Mouse (Mus musculus): ENCODE measurements around the gene Cdk14. TPM values are rescaled to one million over a fixed set of nuclear protein-coding genes. Genes with fewer than 3 reads are reported as not detected.

Gene Cdk14
- total RNA-seq, 1 experiment = 3.5 TPM

DNA sequence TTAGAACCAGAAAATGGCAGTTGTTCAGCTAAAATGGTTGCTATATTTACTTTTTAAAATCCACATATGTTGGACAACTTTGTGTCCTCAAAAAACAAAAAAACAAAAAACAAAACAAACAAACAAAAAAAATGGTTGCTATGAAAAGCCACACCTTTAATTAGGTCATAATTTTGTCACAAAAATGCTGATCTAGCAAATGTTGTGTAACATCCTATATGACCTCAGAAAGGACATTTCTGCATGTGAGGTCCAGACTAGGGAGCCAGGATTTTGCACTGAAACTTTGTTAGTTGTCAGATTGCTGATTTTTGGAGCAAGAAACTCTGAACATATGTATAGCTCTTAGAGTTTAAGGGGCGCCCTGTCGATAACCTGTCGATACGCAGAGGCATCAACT lies 3.0 kb upstream of the Cdk14 start:
- peak; percentile 80 for TF ChIP-seq MAFK (IDR thresholded peaks at IDR 0.05; ENCODE audit: insufficient read depth, low read depth, low read length)
- no peak for TF ChIP-seq HCFC1 (IDR thresholded peaks at IDR 0.05; ENCODE audit: borderline replicate concordance, insufficient read depth, low read length)
- Histone ChIP-seq H3K27ac (ENCODE audit: insufficient read depth, low read depth, low read length, poor library complexity, severe bottlenecking) (no peak overlapping the region), H3K9ac (ENCODE audit: insufficient read depth, low read depth, low read length, poor library complexity, severe bottlenecking) (no peak overlapping the region), H3K4me1 (ENCODE audit: control insufficient read depth in 2 of 2, insufficient read depth in 2 of 2, low read length in 2 of 2, poor library complexity in 1 of 2) (no peaks in the 10 kb centered on the region), H3K9me3 (ENCODE audit: control insufficient read depth, insufficient read depth, low read depth, low read length) (no peaks in the 10 kb centered on the region), H3K36me3 (ENCODE audit: control insufficient read depth, insufficient read depth, low read length, poor library complexity, severe bottlenecking) (no peaks in the 10 kb centered on the region), H3K4me3 (ENCODE audit: insufficient read depth in 1 of 2, low read depth in 1 of 2, low read length in 2 of 2, poor library complexity in 1 of 2, severe bottlenecking in 1 of 2) (no peak overlapping the region)
- in situ Hi-C loops (cut with MboI; ENCODE audit: low sequenced_read_pairs in 2 of 2, unreplicated experiment in 2 of 2) = no loop called here
- no peak for DNase-seq (ENCODE audit: low read depth, low spot score)

- Histone ChIP-seq H3K9ac (ENCODE audit: insufficient read depth, low read depth, low read length, poor library complexity, severe bottlenecking) (no peak overlapping the region), H3K4me3 (ENCODE audit: insufficient read depth in 1 of 2, low read depth in 1 of 2, low read length in 2 of 2, poor library complexity in 1 of 2, severe bottlenecking in 1 of 2) (no peak overlapping the region), H3K36me3 (ENCODE audit: control insufficient read depth, insufficient read depth, low read length, poor library complexity, severe bottlenecking) (no peaks in the 10 kb centered on the region), H3K4me1 (ENCODE audit: control insufficient read depth in 2 of 2, insufficient read depth in 2 of 2, low read length in 2 of 2, poor library complexity in 1 of 2) (no peaks in the 10 kb centered on the region), H3K27ac (ENCODE audit: insufficient read depth, low read depth, low read length, poor library complexity, severe bottlenecking) (no peak overlapping the region), H3K9me3 (ENCODE audit: control insufficient read depth, insufficient read depth, low read depth, low read length) (no peaks in the 10 kb centered on the region)
- DNase-seq (ENCODE audit: low read depth, low spot score) = no peak
- no peak for TF ChIP-seq ZNF384 (IDR thresholded peaks at IDR 0.05; ENCODE audit: low read depth, low read length)
- TF ChIP-seq HCFC1 (IDR thresholded peaks at IDR 0.05; ENCODE audit: borderline replicate concordance, insufficient read depth, low read length) = no peak
- TF ChIP-seq ZC3H11A (IDR thresholded peaks at IDR 0.05; ENCODE audit: borderline replicate concordance, low read depth, low read length) = no peak
- no peak for TF ChIP-seq CHD2 (IDR thresholded peaks at IDR 0.05; ENCODE audit: low read depth, low read length)
- no peak for TF ChIP-seq MAFK (IDR thresholded peaks at IDR 0.05; ENCODE audit: insufficient read depth, low read depth, low read length)
- in situ Hi-C loops (cut with MboI; ENCODE audit: low sequenced_read_pairs in 2 of 2, unreplicated experiment in 2 of 2) = no loop called here
These were observed 1.3 kb upstream of the Cdk14 start for GRCm38 (mm10) chr5:5421439-5421838.

DNA sequence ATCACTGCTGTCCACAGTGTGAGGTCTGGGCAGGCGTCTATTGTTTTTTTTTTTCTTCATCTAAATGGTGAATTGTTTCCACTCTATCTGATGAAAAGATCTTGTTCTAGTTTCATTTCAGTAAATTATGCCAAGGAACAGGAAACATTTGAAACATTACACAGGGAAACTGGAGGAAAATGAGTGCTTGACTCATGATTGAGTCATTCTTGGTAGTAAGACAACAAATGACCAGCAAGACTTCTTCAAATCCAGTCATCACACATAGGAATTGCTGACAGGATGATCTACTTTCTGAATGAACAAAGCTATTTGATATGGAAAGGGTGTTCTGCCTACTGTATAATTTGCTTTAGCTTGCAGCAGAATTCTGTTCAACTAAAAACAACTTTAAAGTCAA lies 859 bp downstream of the Cdk14 start:
- Histone ChIP-seq H3K36me3 (ENCODE audit: control insufficient read depth, insufficient read depth, low read length, poor library complexity, severe bottlenecking) (no peaks in the 10 kb centered on the region), H3K4me3 (ENCODE audit: insufficient read depth in 1 of 2, low read depth in 1 of 2, low read length in 2 of 2, poor library complexity in 1 of 2, severe bottlenecking in 1 of 2) (no peak overlapping the region), H3K27ac (ENCODE audit: insufficient read depth, low read depth, low read length, poor library complexity, severe bottlenecking) (no peak overlapping the region), H3K4me1 (ENCODE audit: control insufficient read depth in 2 of 2, insufficient read depth in 2 of 2, low read length in 2 of 2, poor library complexity in 1 of 2) (no peaks in the 10 kb centered on the region), H3K9me3 (ENCODE audit: control insufficient read depth, insufficient read depth, low read depth, low read length) (no peaks in the 10 kb centered on the region), H3K9ac (ENCODE audit: insufficient read depth, low read depth, low read length, poor library complexity, severe bottlenecking) (no peak overlapping the region)
- TF ChIP-seq CHD2 (IDR thresholded peaks at IDR 0.05; ENCODE audit: low read depth, low read length) = no peak
- no peak for TF ChIP-seq MAFK (IDR thresholded peaks at IDR 0.05; ENCODE audit: insufficient read depth, low read depth, low read length)
- no peak for TF ChIP-seq ZNF384 (IDR thresholded peaks at IDR 0.05; ENCODE audit: low read depth, low read length)
- no peak for TF ChIP-seq HCFC1 (IDR thresholded peaks at IDR 0.05; ENCODE audit: borderline replicate concordance, insufficient read depth, low read length)
- no peak for TF ChIP-seq ZC3H11A (IDR thresholded peaks at IDR 0.05; ENCODE audit: borderline replicate concordance, low read depth, low read length)
- in situ Hi-C loops (cut with MboI; ENCODE audit: low sequenced_read_pairs in 2 of 2, unreplicated experiment in 2 of 2) = no loop called here
- DNase-seq (ENCODE audit: low read depth, low spot score) = no peak

GRCm38 (mm10) chr5:5414835-5415234 lies 5.3 kb downstream of the Cdk14 start:
- in situ Hi-C loops (cut with MboI; ENCODE audit: low sequenced_read_pairs in 2 of 2, unreplicated experiment in 2 of 2) = no loop called here
- no peak overlapping the region for H3K4me3 ChIP-seq (ENCODE audit: insufficient read depth in 1 of 2, low read depth in 1 of 2, low read length in 2 of 2, poor library complexity in 1 of 2, severe bottlenecking in 1 of 2)
- DNase-seq (ENCODE audit: low read depth, low spot score) = no peak
- H3K4me1 ChIP-seq (ENCODE audit: control insufficient read depth in 2 of 2, insufficient read depth in 2 of 2, low read length in 2 of 2, poor library complexity in 1 of 2) = no peaks in the 10 kb centered on the region
- H3K36me3 ChIP-seq (ENCODE audit: control insufficient read depth, insufficient read depth, low read length, poor library complexity, severe bottlenecking) = no peaks in the 10 kb centered on the region
- H3K9me3 ChIP-seq (ENCODE audit: control insufficient read depth, insufficient read depth, low read depth, low read length) = no peaks in the 10 kb centered on the region
- TF ChIP-seq ZC3H11A (IDR thresholded peaks at IDR 0.05; ENCODE audit: borderline replicate concordance, low read depth, low read length) = no peak
- no peak for TF ChIP-seq HCFC1 (IDR thresholded peaks at IDR 0.05; ENCODE audit: borderline replicate concordance, insufficient read depth, low read length)
- TF ChIP-seq ZNF384 (IDR thresholded peaks at IDR 0.05; ENCODE audit: low read depth, low read length) = no peak
- no peak for TF ChIP-seq CHD2 (IDR thresholded peaks at IDR 0.05; ENCODE audit: low read depth, low read length)
- no peak for TF ChIP-seq MAFK (IDR thresholded peaks at IDR 0.05; ENCODE audit: insufficient read depth, low read depth, low read length)
- no peak overlapping the region for H3K27ac ChIP-seq (ENCODE audit: insufficient read depth, low read depth, low read length, poor library complexity, severe bottlenecking)
- H3K9ac ChIP-seq (ENCODE audit: insufficient read depth, low read depth, low read length, poor library complexity, severe bottlenecking) = no peak overlapping the region

- no peak overlapping the region for H3K9ac ChIP-seq (ENCODE audit: insufficient read depth, low read depth, low read length, poor library complexity, severe bottlenecking)
- H3K9me3 ChIP-seq (ENCODE audit: control insufficient read depth, insufficient read depth, low read depth, low read length) = no peaks in the 10 kb centered on the region
- no peak for DNase-seq (ENCODE audit: low read depth, low spot score)
- no peak overlapping the region for H3K27ac ChIP-seq (ENCODE audit: insufficient read depth, low read depth, low read length, poor library complexity, severe bottlenecking)
- H3K36me3 ChIP-seq (ENCODE audit: control insufficient read depth, insufficient read depth, low read length, poor library complexity, severe bottlenecking) = no peaks in the 10 kb centered on the region
- TF ChIP-seq ZNF384 (IDR thresholded peaks at IDR 0.05; ENCODE audit: low read depth, low read length) = no peak
- TF ChIP-seq CHD2 (IDR thresholded peaks at IDR 0.05; ENCODE audit: low read depth, low read length) = no peak
- TF ChIP-seq ZC3H11A (IDR thresholded peaks at IDR 0.05; ENCODE audit: borderline replicate concordance, low read depth, low read length) = no peak
- TF ChIP-seq MAFK (IDR thresholded peaks at IDR 0.05; ENCODE audit: insufficient read depth, low read depth, low read length) = no peak
- no peak for TF ChIP-seq HCFC1 (IDR thresholded peaks at IDR 0.05; ENCODE audit: borderline replicate concordance, insufficient read depth, low read length)
- H3K4me1 ChIP-seq (ENCODE audit: control insufficient read depth in 2 of 2, insufficient read depth in 2 of 2, low read length in 2 of 2, poor library complexity in 1 of 2) = no peaks in the 10 kb centered on the region
- H3K4me3 ChIP-seq (ENCODE audit: insufficient read depth in 1 of 2, low read depth in 1 of 2, low read length in 2 of 2, poor library complexity in 1 of 2, severe bottlenecking in 1 of 2) = no peak overlapping the region
- in situ Hi-C loops (cut with MboI; ENCODE audit: low sequenced_read_pairs in 2 of 2, unreplicated experiment in 2 of 2) = no loop called here
These were observed 8.2 kb downstream of the Cdk14 start for GRCm38 (mm10) chr5:5411886-5412285.

All from ES-E14 (cell line).